Mouse (Mus musculus): ENCODE results near the gene Mrtfb. TPM values are rescaled to one million over a fixed set of nuclear protein-coding genes. Genes with fewer than 3 reads are reported as not detected.
A peak's percentile ranks its signal among the peaks of the same experiment; 100 is the strongest.

The Mrtfb gene
- polyA plus RNA-seq, 1 experiment = 18.6 TPM

DNA sequence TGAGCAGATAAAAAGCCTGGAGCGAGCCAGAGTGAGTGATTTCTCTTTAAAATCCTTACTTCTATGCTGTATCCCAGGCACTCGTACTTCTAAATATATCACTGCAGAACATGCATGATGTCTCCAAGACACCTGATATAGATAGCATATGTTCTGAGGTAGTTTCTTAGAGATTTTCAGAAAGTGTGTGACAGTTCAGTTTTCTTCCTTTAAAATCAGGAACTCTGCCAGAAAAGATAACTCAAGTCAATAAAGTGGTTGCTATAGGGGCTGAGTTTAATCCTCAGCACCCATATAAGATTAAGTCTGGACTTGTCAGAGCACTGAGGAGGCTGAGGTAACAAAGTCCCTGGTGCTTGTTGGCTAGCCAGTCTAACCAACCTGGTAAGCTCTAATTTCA, 123.6 kb downstream of the Mrtfb start:
- no peak overlapping the region for H3K27ac ChIP-seq (ENCODE audit: insufficient read depth, low read length)
- no peak for DNase-seq
- no peaks in the 10 kb centered on the region for H3K27me3 ChIP-seq (ENCODE audit: control insufficient read depth, insufficient read depth, low read length)
- no peak for TF ChIP-seq CTCF (IDR thresholded peaks at IDR 0.05; ENCODE audit: borderline replicate concordance, insufficient read depth, low read depth, low read length)
- no peak for TF ChIP-seq POLR2A (IDR thresholded peaks at IDR 0.05; ENCODE audit: borderline replicate concordance, insufficient read depth, low read length)
- no peaks in the 10 kb centered on the region for H3K4me1 ChIP-seq (ENCODE audit: control insufficient read depth, insufficient read depth, low read length)
- WGBS = 96% methylated on average over 2 of the region's 2 CpGs
- no peak overlapping the region for H3K4me3 ChIP-seq (replicated peaks; ENCODE audit: insufficient read depth, low read depth, low read length)

DNA sequence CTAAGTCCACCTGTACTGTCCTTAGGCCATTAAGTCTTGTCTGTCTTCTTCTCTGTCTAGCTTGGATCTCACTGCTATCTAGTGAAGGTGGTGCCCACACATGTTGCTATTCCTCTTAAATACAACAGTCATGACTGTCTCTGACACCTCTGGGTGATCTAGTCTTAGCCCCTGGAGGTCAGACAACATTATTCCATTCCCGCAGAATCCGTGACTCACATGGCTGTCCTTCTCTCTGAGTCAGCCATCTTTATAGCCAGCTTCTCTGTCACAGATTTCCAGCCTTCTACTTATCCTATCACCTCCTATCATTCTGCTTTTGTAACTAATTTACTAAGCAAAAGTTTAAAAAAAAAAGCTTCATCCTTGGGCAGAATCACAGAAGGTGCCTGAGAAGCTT, 125.5 kb downstream of the Mrtfb start:
- WGBS = 89% methylated on average over 2 of the region's 2 CpGs
- no peak for TF ChIP-seq CTCF (IDR thresholded peaks at IDR 0.05; ENCODE audit: borderline replicate concordance, insufficient read depth, low read depth, low read length)
- no peak for TF ChIP-seq POLR2A (IDR thresholded peaks at IDR 0.05; ENCODE audit: borderline replicate concordance, insufficient read depth, low read length)
- Histone ChIP-seq H3K27ac (ENCODE audit: insufficient read depth, low read length) (no peak overlapping the region), H3K4me3 (replicated peaks; ENCODE audit: insufficient read depth, low read depth, low read length) (no peak overlapping the region), H3K4me1 (ENCODE audit: control insufficient read depth, insufficient read depth, low read length) (no peaks in the 10 kb centered on the region), H3K27me3 (ENCODE audit: control insufficient read depth, insufficient read depth, low read length) (no peaks in the 10 kb centered on the region)
- no peak for DNase-seq

DNA sequence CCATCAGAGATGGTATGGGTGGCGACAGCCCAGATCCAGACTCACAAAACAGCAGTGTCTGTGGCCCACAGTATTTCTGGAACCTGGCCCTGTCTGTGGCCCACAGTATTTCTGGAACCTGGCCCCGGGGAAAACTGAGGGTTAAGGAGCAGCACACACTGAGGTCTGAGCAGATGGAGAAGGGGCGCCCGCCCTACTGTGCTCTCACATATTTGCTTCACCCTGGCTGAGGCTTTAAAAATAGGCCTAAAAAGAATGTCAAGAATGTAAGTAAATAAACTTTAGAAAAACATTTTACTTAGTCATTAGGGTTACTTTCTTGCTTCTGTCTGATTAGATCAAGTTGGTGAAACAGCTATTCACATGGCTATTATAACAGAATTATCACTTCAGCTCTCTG, 131.0 kb downstream of the Mrtfb start:
- 76% methylated on average over 4 of the region's 4 CpGs for WGBS
- no peak overlapping the region for H3K4me3 ChIP-seq (replicated peaks; ENCODE audit: insufficient read depth, low read depth, low read length)
- no peak for DNase-seq
- no peaks in the 10 kb centered on the region for H3K27me3 ChIP-seq (ENCODE audit: control insufficient read depth, insufficient read depth, low read length)
- no peak for TF ChIP-seq POLR2A (IDR thresholded peaks at IDR 0.05; ENCODE audit: borderline replicate concordance, insufficient read depth, low read length)
- no peak for TF ChIP-seq CTCF (IDR thresholded peaks at IDR 0.05; ENCODE audit: borderline replicate concordance, insufficient read depth, low read depth, low read length)
- no peaks in the 10 kb centered on the region for H3K4me1 ChIP-seq (ENCODE audit: control insufficient read depth, insufficient read depth, low read length)
- no peak overlapping the region for H3K27ac ChIP-seq (ENCODE audit: insufficient read depth, low read length)

DNA sequence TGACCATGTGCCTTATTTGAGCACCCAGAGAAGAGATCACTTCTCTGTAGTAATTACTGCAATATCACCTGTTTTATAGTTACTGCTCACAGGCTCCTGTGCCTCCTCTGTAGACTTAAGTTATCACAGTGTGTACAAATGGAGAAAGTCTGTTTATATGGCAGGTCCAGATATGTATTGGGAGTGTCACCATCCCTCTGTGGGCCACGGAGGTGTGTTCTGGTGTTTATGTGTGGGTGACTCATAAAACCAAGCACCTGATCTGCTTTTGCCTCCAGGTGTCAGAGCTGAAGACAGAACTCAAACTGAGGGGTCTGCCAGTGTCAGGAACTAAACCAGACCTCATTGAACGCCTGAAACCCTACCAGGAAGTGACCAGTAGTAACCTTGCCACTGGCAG, 144.1 kb downstream of the Mrtfb start:
- WGBS = 76% methylated on average over 2 of the region's 2 CpGs
- TF ChIP-seq CTCF (IDR thresholded peaks at IDR 0.05; ENCODE audit: borderline replicate concordance, insufficient read depth, low read depth, low read length) (no peak), POLR2A (IDR thresholded peaks at IDR 0.05; ENCODE audit: borderline replicate concordance, insufficient read depth, low read length) (no peak)
- Histone ChIP-seq H3K27ac (ENCODE audit: insufficient read depth, low read length) (peak overlapping the region; percentile 90; the same call in 1 of the 2 replicates), H3K4me3 (replicated peaks; ENCODE audit: insufficient read depth, low read depth, low read length) (no peak overlapping the region), H3K27me3 (ENCODE audit: control insufficient read depth, insufficient read depth, low read length) (no peaks in the 10 kb centered on the region), H3K4me1 (ENCODE audit: control insufficient read depth, insufficient read depth, low read length) (peaks cover 33% of the 10 kb centered on the region)
- no peak for DNase-seq

DNA sequence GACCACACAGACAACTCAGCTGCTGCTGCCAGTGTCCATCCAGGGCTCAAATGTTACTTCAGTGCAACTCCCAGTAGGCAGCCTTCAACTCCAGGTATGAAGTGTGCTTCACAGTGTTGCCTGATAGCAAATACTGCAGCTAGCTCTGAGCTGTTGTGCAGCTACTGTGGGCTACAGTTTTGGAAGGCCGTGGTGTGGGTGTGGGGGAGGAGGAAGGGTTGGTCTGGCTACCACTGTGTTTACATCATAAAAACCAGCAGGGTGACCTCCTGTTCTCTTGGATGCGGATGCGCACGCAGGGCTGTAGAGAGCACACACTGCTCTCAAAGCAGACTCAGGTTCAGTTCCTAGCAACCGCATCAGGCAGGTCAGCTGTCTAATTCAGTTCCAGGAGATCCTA, 145.3 kb downstream of the Mrtfb start:
- 6% methylated on average over 5 of the region's 5 CpGs for WGBS
- H3K4me3 ChIP-seq (replicated peaks; ENCODE audit: insufficient read depth, low read depth, low read length) = no peak overlapping the region
- no peaks in the 10 kb centered on the region for H3K27me3 ChIP-seq (ENCODE audit: control insufficient read depth, insufficient read depth, low read length)
- DNase-seq = peak; percentile 78 to 88
- peak overlapping the region; percentile 90 for H3K27ac ChIP-seq (ENCODE audit: insufficient read depth, low read length)
- TF ChIP-seq CTCF (IDR thresholded peaks at IDR 0.05; ENCODE audit: borderline replicate concordance, insufficient read depth, low read depth, low read length) (no peak), POLR2A (IDR thresholded peaks at IDR 0.05; ENCODE audit: borderline replicate concordance, insufficient read depth, low read length) (no peak)
- peaks cover 33% of the 10 kb centered on the region for H3K4me1 ChIP-seq (ENCODE audit: control insufficient read depth, insufficient read depth, low read length)

DNA sequence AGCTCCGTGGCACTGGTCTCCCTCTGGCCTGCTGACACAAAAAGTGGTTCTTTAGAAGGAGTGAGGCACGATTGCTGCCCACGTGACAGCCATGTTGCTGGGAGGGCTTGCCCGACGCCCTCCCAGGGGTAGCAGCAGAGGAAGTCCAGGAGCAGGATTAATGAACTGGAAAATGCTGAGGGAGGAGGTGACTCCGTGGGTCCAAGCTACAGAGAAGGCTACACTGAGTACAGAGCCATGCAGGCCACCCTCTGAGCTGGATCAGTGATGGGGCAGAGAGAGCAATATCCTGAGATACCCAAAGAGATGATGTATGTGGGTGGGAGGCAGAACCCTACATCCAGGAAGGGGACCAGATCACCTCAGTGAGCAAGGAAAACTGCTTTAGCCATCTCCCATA, 148.4 kb downstream of the Mrtfb start:
- H3K27ac ChIP-seq (ENCODE audit: insufficient read depth, low read length) = no peak overlapping the region
- TF ChIP-seq POLR2A (IDR thresholded peaks at IDR 0.05; ENCODE audit: borderline replicate concordance, insufficient read depth, low read length) (no peak), CTCF (IDR thresholded peaks at IDR 0.05; ENCODE audit: borderline replicate concordance, insufficient read depth, low read depth, low read length) (no peak)
- 30% methylated on average over 6 of the region's 6 CpGs for WGBS

DNA sequence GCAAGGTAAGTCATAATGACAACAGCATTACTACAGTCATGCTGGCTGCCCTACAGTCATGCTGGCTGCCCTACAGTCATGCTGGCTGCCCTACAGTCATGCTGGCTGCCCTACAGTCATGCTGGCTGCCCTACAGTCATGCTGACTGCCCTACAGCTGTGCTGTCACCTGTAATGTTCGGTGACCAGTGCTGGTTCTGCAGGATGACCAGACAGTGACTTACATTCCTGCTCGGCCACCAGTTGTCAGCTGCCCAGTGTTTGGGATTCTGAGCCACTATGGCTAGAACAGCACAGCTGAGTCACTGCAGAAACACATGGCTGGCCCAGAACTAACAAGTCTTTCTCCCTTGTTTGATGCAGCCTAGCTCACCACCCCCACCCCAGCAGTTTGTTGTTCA, 149.1 kb downstream of the Mrtfb start:
- TF ChIP-seq POLR2A (IDR thresholded peaks at IDR 0.05; ENCODE audit: borderline replicate concordance, insufficient read depth, low read length) = no peak
- TF ChIP-seq CTCF (IDR thresholded peaks at IDR 0.05; ENCODE audit: borderline replicate concordance, insufficient read depth, low read depth, low read length) = no peak
- no peak for DNase-seq
- H3K4me3 ChIP-seq (replicated peaks; ENCODE audit: insufficient read depth, low read depth, low read length) = no peak overlapping the region
- H3K27ac ChIP-seq (ENCODE audit: insufficient read depth, low read length) = no peak overlapping the region
- H3K4me1 ChIP-seq (ENCODE audit: control insufficient read depth, insufficient read depth, low read length) = peaks cover 28% of the 10 kb centered on the region
- H3K27me3 ChIP-seq (ENCODE audit: control insufficient read depth, insufficient read depth, low read length) = no peaks in the 10 kb centered on the region
- WGBS = 55% methylated on average over 2 of the region's 2 CpGs

More for the DNA sequence above, 148.4 kb downstream of the Mrtfb start:
- no peak for DNase-seq
- peaks cover 32% of the 10 kb centered on the region for H3K4me1 ChIP-seq (ENCODE audit: control insufficient read depth, insufficient read depth, low read length)
- H3K27me3 ChIP-seq (ENCODE audit: control insufficient read depth, insufficient read depth, low read length) = no peaks in the 10 kb centered on the region
- H3K4me3 ChIP-seq (replicated peaks; ENCODE audit: insufficient read depth, low read depth, low read length) = no peak overlapping the region

DNA sequence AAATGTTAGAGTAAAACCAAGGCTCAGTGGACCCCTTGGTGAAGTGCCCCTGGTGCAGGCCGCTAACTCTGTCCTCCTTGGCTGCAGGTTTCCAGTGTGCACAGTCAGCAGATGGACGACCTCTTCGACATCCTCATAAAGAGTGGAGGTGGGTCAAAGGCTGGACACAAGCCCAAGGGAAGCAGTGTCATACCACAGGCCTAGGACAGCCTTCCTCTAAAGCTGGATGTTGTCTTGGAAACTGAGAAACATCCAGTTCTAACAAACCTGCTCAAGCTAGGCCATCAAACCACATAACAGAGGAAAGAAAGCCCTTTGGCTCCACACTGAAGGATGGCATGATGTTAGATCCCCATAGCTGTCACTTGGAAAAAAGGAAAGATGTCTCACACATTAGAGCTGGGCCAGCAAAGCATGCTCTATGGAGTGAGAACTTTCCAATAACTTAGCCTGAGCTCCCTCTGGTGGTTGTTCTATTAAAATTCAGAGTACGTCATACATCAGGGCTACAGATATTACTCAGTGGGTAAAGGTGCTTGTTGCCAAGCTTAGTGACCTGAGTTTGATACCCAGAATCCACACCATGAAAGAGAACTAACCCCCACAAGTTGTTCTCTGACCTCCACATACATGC, 153.4 kb downstream of the Mrtfb start:
- Histone ChIP-seq H3K4me3 (replicated peaks; ENCODE audit: insufficient read depth, low read depth, low read length) (no peak overlapping the region), H3K27me3 (ENCODE audit: control insufficient read depth, insufficient read depth, low read length) (no peaks in the 10 kb centered on the region), H3K27ac (ENCODE audit: insufficient read depth, low read length) (no peak overlapping the region), H3K4me1 (ENCODE audit: control insufficient read depth, insufficient read depth, low read length) (peaks cover 10% of the 10 kb centered on the region)
- peak; percentile 37; the same call in 1 of the 2 replicates for TF ChIP-seq CTCF (IDR thresholded peaks at IDR 0.05; ENCODE audit: borderline replicate concordance, insufficient read depth, low read depth, low read length)
- TF ChIP-seq POLR2A (IDR thresholded peaks at IDR 0.05; ENCODE audit: borderline replicate concordance, insufficient read depth, low read length) = no peak
- 45% methylated on average over 4 of the region's 4 CpGs for WGBS
- DNase-seq = peak; percentile 25 to 74
